Mouse (Mus musculus) cerebellum, adult 2 months (tissue): ENCODE measurements around the gene Pax5.

Source experiments
- CTCF ChIP-seq: fragments of 200-500 bp; IDR thresholded peaks from 2 replicates; pipeline ENCODE4 v1.5.1; 2011; ENCODE audit warnings: low read depth, mild to moderate bottlenecking, control low read depth, low read length, moderate library complexity, borderline replicate concordance; ENCODE audit not compliant: insufficient read depth
- POLR2A ChIP-seq: fragments of 200-500 bp; IDR thresholded peaks from 2 replicates; pipeline ENCODE4 v1.6.1; 2011; ENCODE audit warnings: low read length, control low read depth, borderline replicate concordance; ENCODE audit not compliant: insufficient read depth

GRCm38 (mm10) chr4:44630059-44630458 lies 80.2 kb downstream of the Pax5 start:
- TF ChIP-seq POLR2A: no peak
- TF ChIP-seq CTCF: no peak
